Mouse (Mus musculus): ENCODE results near the gene Oprm1.

DNA sequence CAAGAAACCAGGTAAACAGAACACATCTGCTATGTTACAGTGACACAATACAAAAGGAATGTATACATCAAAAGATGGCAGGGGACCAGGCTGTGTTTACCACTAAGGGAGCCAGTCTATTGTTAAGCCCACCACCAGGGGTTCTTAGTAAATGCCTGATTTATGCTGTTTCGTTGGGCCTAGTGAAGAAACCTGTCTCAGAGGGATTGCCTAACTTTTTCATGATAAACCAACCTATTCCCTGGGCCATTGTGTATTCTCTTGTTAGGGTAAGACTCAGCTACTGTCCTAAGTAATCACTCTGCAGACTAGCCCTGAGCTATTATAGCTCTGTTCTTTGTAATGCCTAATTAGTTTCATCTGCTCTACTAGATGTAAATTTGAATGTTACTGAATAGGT, 62.3 kb downstream of the Oprm1 start:
- TF ChIP-seq CTCF (IDR thresholded peaks at IDR 0.05; ENCODE audit: control insufficient read depth, insufficient read depth, insufficient replicate concordance, low read depth, low read length) (no peak), POLR2A (IDR thresholded peaks at IDR 0.05; ENCODE audit: control insufficient read depth, low read depth, low read length) (no peak)

All from testis, adult 2 months (tissue).